Mouse (Mus musculus) liver, postnatal 0 days (tissue): ENCODE measurements around the gene Zfp292.

Experiments used
- CTCF ChIP-seq: sonication (generic); IDR thresholded peaks from 2 replicates; pipeline ENCODE4 v1.5.1; 2016; ENCODE audit warnings: antibody characterized with exemption, low read depth
- EP300 ChIP-seq: IDR thresholded peaks from 2 replicates; pipeline ENCODE4 v1.6.1; 2016; ENCODE audit warnings: antibody characterized with exemption, low read depth, mild to moderate bottlenecking

DNA sequence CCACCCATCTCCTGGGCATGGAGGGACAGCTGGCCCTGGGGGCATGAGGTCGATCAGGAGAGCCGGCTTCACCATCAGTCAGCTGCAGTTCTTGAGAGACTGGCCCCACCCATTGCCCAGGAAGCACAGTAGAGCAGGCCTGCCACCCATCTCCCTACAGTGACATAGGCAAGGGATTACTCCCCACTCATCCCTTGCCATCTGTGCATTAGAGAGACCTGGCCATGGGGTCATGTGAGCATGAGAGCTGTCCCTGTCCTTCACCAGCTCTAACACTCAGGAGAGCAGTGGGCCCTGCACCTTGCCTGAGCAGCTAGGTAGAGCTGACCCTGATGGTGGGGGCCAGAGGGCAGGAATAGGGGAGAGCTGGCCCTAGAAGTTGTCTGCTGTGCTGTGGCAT is 97.1 kb downstream of the Zfp292 start:
- TF ChIP-seq CTCF (no peak), EP300 (no peak)
